14 mouse cellular contexts compared by ENCODE assay signal in the genomic region with DNA sequence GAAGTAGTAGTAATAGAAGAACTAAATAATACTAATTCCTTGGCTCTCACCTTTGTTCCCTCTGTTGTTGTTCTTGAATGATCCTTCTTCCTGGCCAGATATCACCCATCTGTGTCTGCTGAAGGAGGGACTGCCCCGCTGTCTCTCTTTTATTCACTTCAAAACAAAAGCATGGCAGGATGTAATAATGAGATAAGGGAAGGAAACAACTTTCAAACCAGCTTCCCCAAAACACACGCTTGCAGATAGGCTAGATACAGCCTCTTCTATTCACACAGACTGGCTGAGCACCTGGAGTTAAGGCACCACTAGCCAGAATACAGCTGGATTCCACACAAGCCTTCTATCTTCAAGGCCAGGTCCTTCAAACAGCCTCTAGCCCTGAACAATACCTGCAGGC.
"Had no signal": no experiment of that assay in that cellular context is flagged by ENCODE, and none has a peak within 500 bp of the region (broad histone marks: within the 10 kb centered on the region; RNA-seq: fewer than 3 reads in every experiment).

No protein-coding gene starts in this region.

- ATAC-seq: midbrain, embryonic 16.5 days had no signal

- H3K9ac ChIP-seq: kidney, embryonic 15.5 days; limb, embryonic 12.5 days; liver, embryonic 14.5 days; midbrain, embryonic 12.5 days; stomach, embryonic 15.5 days had no signal

- H3K9me3 ChIP-seq: kidney, embryonic 15.5 days; limb, embryonic 12.5 days; megakaryocyte, embryonic 14.5 days; midbrain, embryonic 12.5 days; stomach, embryonic 15.5 days had no signal

- H3K27me3 ChIP-seq: megakaryocyte, embryonic 14.5 days; midbrain, embryonic 12.5 days; stomach, embryonic 15.5 days had no signal

- H3K4me1 ChIP-seq: kidney, embryonic 15.5 days; limb, embryonic 12.5 days; midbrain, embryonic 12.5 days; stomach, embryonic 15.5 days had no signal

- H3K36me3 ChIP-seq: kidney, embryonic 15.5 days; limb, embryonic 12.5 days; midbrain, embryonic 12.5 days; stomach, embryonic 15.5 days had no signal

- H3K4me3 ChIP-seq: kidney, embryonic 15.5 days; limb, embryonic 12.5 days; megakaryocyte, embryonic 14.5 days; midbrain, embryonic 12.5 days; stomach, embryonic 15.5 days had no signal

- H3K27ac ChIP-seq: kidney, embryonic 15.5 days; limb, embryonic 12.5 days; liver, embryonic 14.5 days; midbrain, embryonic 12.5 days; stomach, embryonic 15.5 days had no signal

- DNase-seq: kidney, postnatal 14 days; layer of hippocampus, adult 9-11 months; liver; lung, adult 18-20 months; lung, postnatal 4 days; right cerebral cortex, postnatal 14 days; thymus, postnatal 36 days had no signal

- H3K4me2 ChIP-seq: kidney, embryonic 15.5 days; limb, embryonic 12.5 days; midbrain, embryonic 12.5 days; stomach, embryonic 15.5 days had no signal
